Mouse (Mus musculus): ENCODE measurements around the gene Uevld. TPM values are rescaled to one million over a fixed set of nuclear protein-coding genes. Genes with fewer than 3 reads are reported as not detected.

The Uevld gene
- polyA plus RNA-seq, 1 experiment from 2014 or later, result 7.1 TPM

DNA sequence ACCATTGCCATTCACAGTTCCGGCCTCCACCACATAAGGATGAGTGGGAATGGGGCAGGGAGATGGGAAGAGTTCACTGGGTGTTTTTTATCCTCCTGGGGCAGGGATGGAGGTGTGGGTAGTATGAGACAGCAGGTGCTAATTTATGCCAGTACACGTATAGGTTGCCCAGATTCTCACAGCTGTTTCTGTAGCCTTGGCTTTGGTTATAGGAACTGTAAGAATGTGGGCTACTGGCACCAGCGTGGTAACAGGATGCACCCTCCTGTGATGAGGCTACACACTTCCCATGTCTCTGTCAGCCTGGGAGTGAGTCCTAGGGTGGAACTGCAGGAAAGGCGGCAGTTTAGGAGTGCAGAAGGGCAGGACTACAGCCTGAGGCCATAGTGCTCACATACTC is 81.5 kb downstream of the Uevld start:
- H3K9ac ChIP-seq (replicated peaks; ENCODE audit: low read length), result no peak overlapping the region
- ATAC-seq (ENCODE audit: low FRiP score, low TSS enrichment) (no peak), DNase-seq (no peak)
- no peak overlapping the region for H3K4me2 ChIP-seq (ENCODE audit: low read length)
- H3K4me1 ChIP-seq (ENCODE audit: control insufficient read depth, insufficient read depth, low read length), result no peaks in the 10 kb centered on the region
- H3K27ac ChIP-seq (replicated peaks; ENCODE audit: low read depth, low read length), result no peak overlapping the region
- no peaks in the 10 kb centered on the region for H3K9me3 ChIP-seq (ENCODE audit: control insufficient read depth, low read length)
- H3K4me3 ChIP-seq (replicated peaks; ENCODE audit: low read depth, low read length), result no peak overlapping the region
- WGBS, result 77% methylated on average over 4 of the region's 4 CpGs
- H3K36me3 ChIP-seq (ENCODE audit: control insufficient read depth, insufficient read depth, low read length), result no peaks in the 10 kb centered on the region
- no peaks in the 10 kb centered on the region for H3K27me3 ChIP-seq (ENCODE audit: control insufficient read depth, insufficient read depth, low read length)

Other genes with a start within 250 kb of the Uevld start
- gene Saal1, start 247.8 kb downstream of the Uevld start, polyA plus RNA-seq (2014; fragmentation: Nextera tagmentation; extraction: Ambion mirVana), result 13.4 and 19.5 TPM in 2 replicates
- gene Saa3, start 242.8 kb downstream of the Uevld start, polyA plus RNA-seq (2014; fragmentation: Nextera tagmentation; extraction: Ambion mirVana), result not detected in 2 replicates
- not detected in 2 replicates for gene Saa4, start 225.9 kb downstream of the Uevld start, polyA plus RNA-seq (2014; fragmentation: Nextera tagmentation; extraction: Ambion mirVana)
- not detected in 2 replicates for gene Saa1, start 215.5 kb downstream of the Uevld start, polyA plus RNA-seq (2014; fragmentation: Nextera tagmentation; extraction: Ambion mirVana)
- gene Saa2, start 206.7 kb downstream of the Uevld start, polyA plus RNA-seq (2014; fragmentation: Nextera tagmentation; extraction: Ambion mirVana), result not detected in 2 replicates
- 11.3 and 13.8 TPM in 2 replicates for gene Hps5, start 162.5 kb downstream of the Uevld start, polyA plus RNA-seq (2014; fragmentation: Nextera tagmentation; extraction: Ambion mirVana)
- gene Gtf2h1, start 162.4 kb downstream of the Uevld start, polyA plus RNA-seq (2014; fragmentation: Nextera tagmentation; extraction: Ambion mirVana), result 38.1 and 47.2 TPM in 2 replicates
- 423 and 442 TPM in 2 replicates for gene Ldha, start 117.1 kb downstream of the Uevld start, polyA plus RNA-seq (2014; fragmentation: Nextera tagmentation; extraction: Ambion mirVana)
- 0.20 and 0.50 TPM in 2 replicates for gene Ldhc, start 97.3 kb downstream of the Uevld start, polyA plus RNA-seq (2014; fragmentation: Nextera tagmentation; extraction: Ambion mirVana)
- gene Tsg101, start 38.6 kb downstream of the Uevld start, polyA plus RNA-seq (2014; fragmentation: Nextera tagmentation; extraction: Ambion mirVana), result 417 and 445 TPM in 2 replicates
- gene Gm9999, start 25.1 kb upstream of the Uevld start, polyA plus RNA-seq (2014; fragmentation: Nextera tagmentation; extraction: Ambion mirVana), result not detected in 2 replicates
- gene Spty2d1, start 49.9 kb upstream of the Uevld start, polyA plus RNA-seq (2014; fragmentation: Nextera tagmentation; extraction: Ambion mirVana), result 5.8 and 8.9 TPM in 2 replicates
- gene Tmem86a, start 92.1 kb upstream of the Uevld start, polyA plus RNA-seq (2014; fragmentation: Nextera tagmentation; extraction: Ambion mirVana), result 18.5 and 19.7 TPM in 2 replicates
- gene Ptpn5, start 175.2 kb upstream of the Uevld start, polyA plus RNA-seq (2014; fragmentation: Nextera tagmentation; extraction: Ambion mirVana), result 146 and 152 TPM in 2 replicates
- gene Mrgpra6, start 246.4 kb upstream of the Uevld start, polyA plus RNA-seq (2014; fragmentation: Nextera tagmentation; extraction: Ambion mirVana), result not detected in 2 replicates

Data from midbrain, embryonic 14.5 days (tissue).